Comparison of ENCODE assay signal across 20 mouse cellular contexts in genomic region chr1:24870685-24871417, GRCm38 (mm10).
DNase-seq lines count a peak whose midpoint lies in the region; ATAC-seq and TF ChIP-seq lines count a peak whose summit lies in the region.
"Had no signal": no experiment of that assay in that cellular context is flagged by ENCODE, and none has a peak within 500 bp of the region (broad histone marks: within the 10 kb centered on the region; RNA-seq: fewer than 3 reads in every experiment).

No protein-coding gene starts in this region.

- no peak overlapping the region for H3K4me3 ChIP-seq in hindbrain, postnatal 0 days (ENCODE audit: low read length)
- H3K4me3 ChIP-seq in hindbrain, embryonic 11.5 days (ENCODE audit: low read depth, low read length): no peak overlapping the region
- no peak overlapping the region for H3K4me3 ChIP-seq in neural tube, embryonic 13.5 days
- H3K4me3 ChIP-seq in neural tube, embryonic 14.5 days (ENCODE audit: low read depth, low read length): no peak overlapping the region
- H3K4me3 ChIP-seq: embryonic facial prominence, embryonic 12.5 days; forebrain, embryonic 12.5 days; gastrocnemius, adult 2 months; heart, embryonic 12.5 days; hindbrain, embryonic 10.5 days had no signal

- peak; percentile 32 for DNase-seq in cerebellum, adult 8-10 months
- DNase-seq in cerebellum, postnatal 36 days: no peak
- DNase-seq in hindbrain, postnatal 0 days (ENCODE audit: low spot score): no peak
- no peak for DNase-seq in hindbrain, embryonic 11.5 days (ENCODE audit: low spot score)
- no peak for DNase-seq in neural tube, embryonic 10.5 days (ENCODE audit: extremely low spot score, low spot score)
- DNase-seq: adrenal gland, adult 8-10 months; adrenal gland, postnatal 36 days; embryo, embryonic 11 days; gastrocnemius, adult 2 months; gastrocnemius, postnatal 25 days had no signal

- no peak for TF ChIP-seq CTCF in hindbrain, postnatal 0 days (IDR thresholded peaks at IDR 0.05; ENCODE audit: low read depth)

- no peaks in the 10 kb centered on the region for H3K36me3 ChIP-seq in hindbrain, postnatal 0 days (ENCODE audit: insufficient read depth, low read length)
- H3K36me3 ChIP-seq in hindbrain, embryonic 11.5 days (ENCODE audit: control insufficient read depth, insufficient read depth, low read length): no peaks in the 10 kb centered on the region
- H3K36me3 ChIP-seq in neural tube, embryonic 13.5 days: no peaks in the 10 kb centered on the region
- no peaks in the 10 kb centered on the region for H3K36me3 ChIP-seq in neural tube, embryonic 14.5 days (ENCODE audit: control insufficient read depth, insufficient read depth, low read length)
- H3K36me3 ChIP-seq: embryonic facial prominence, embryonic 12.5 days; forebrain, embryonic 12.5 days; heart, embryonic 12.5 days; hindbrain, embryonic 10.5 days; hindbrain, embryonic 15.5 days had no signal

- no peaks in the 10 kb centered on the region for H3K27me3 ChIP-seq in hindbrain, postnatal 0 days (ENCODE audit: insufficient read depth, low read length)
- H3K27me3 ChIP-seq in hindbrain, embryonic 11.5 days (ENCODE audit: control insufficient read depth, insufficient read depth, low read length): no peaks in the 10 kb centered on the region
- H3K27me3 ChIP-seq in neural tube, embryonic 13.5 days: no peaks in the 10 kb centered on the region
- no peaks in the 10 kb centered on the region for H3K27me3 ChIP-seq in neural tube, embryonic 14.5 days (ENCODE audit: control insufficient read depth, insufficient read depth, low read length)
- H3K27me3 ChIP-seq: CH12.LX; embryonic facial prominence, embryonic 12.5 days; forebrain, embryonic 12.5 days; heart, embryonic 12.5 days; hindbrain, embryonic 15.5 days had no signal

- no peaks in the 10 kb centered on the region for H3K9me3 ChIP-seq in hindbrain, postnatal 0 days (ENCODE audit: low read length)
- no peaks in the 10 kb centered on the region for H3K9me3 ChIP-seq in hindbrain, embryonic 11.5 days (ENCODE audit: control insufficient read depth, low read length)
- H3K9me3 ChIP-seq in neural tube, embryonic 13.5 days: no peaks in the 10 kb centered on the region
- no peaks in the 10 kb centered on the region for H3K9me3 ChIP-seq in neural tube, embryonic 14.5 days (ENCODE audit: control insufficient read depth, low read length)
- H3K9me3 ChIP-seq: embryonic facial prominence, embryonic 12.5 days; forebrain, embryonic 12.5 days; heart, embryonic 12.5 days; hindbrain, embryonic 10.5 days; hindbrain, embryonic 15.5 days had no signal

- no peak overlapping the region for H3K9ac ChIP-seq in hindbrain, postnatal 0 days (replicated peaks; ENCODE audit: low read length)
- no peak overlapping the region for H3K9ac ChIP-seq in hindbrain, embryonic 11.5 days (ENCODE audit: low read depth, low read length)
- no peak overlapping the region for H3K9ac ChIP-seq in neural tube, embryonic 13.5 days
- no peak overlapping the region for H3K9ac ChIP-seq in neural tube, embryonic 14.5 days (replicated peaks; ENCODE audit: low read depth, low read length)
- H3K9ac ChIP-seq: embryonic facial prominence, embryonic 12.5 days; forebrain, embryonic 12.5 days; heart, embryonic 12.5 days had no signal

- 61% methylated on average over 7 of the region's 7 CpGs for WGBS in hindbrain, postnatal 0 days
- WGBS in hindbrain, embryonic 11.5 days: 86% methylated on average over 7 of the region's 7 CpGs
- 62% methylated on average over 7 of the region's 7 CpGs for WGBS in neural tube, embryonic 13.5 days
- 63% methylated on average over 7 of the region's 7 CpGs for WGBS in neural tube, embryonic 14.5 days

- 0 out of 2 replicates have a peak, but pooled peaks have one; percentile 12 for ATAC-seq in hindbrain, postnatal 0 days
- ATAC-seq in hindbrain, embryonic 11.5 days (ENCODE audit: low FRiP score): no peak
- ATAC-seq in neural tube, embryonic 13.5 days (ENCODE audit: low read depth): peak; percentile 65; the same call in 1 of the 2 replicates
- peak; percentile 54; the same call in 1 of the 2 replicates for ATAC-seq in neural tube, embryonic 14.5 days (ENCODE audit: low read depth)
- ATAC-seq: inflammation-experienced regulatory T-cells, adult 6 months; intestine, postnatal 0 days had no signal

- no peak overlapping the region for H3K27ac ChIP-seq in hindbrain, postnatal 0 days
- H3K27ac ChIP-seq in hindbrain, embryonic 11.5 days (ENCODE audit: low read depth, low read length): no peak overlapping the region
- H3K27ac ChIP-seq in neural tube, embryonic 13.5 days (replicated peaks): no peak overlapping the region
- no peak overlapping the region for H3K27ac ChIP-seq in neural tube, embryonic 14.5 days (ENCODE audit: low read depth, low read length)
- H3K27ac ChIP-seq: embryonic facial prominence, embryonic 12.5 days; forebrain, embryonic 12.5 days; gastrocnemius, adult 2 months; hindbrain, embryonic 10.5 days had no signal

- H3K4me2 ChIP-seq in hindbrain, postnatal 0 days (ENCODE audit: low read depth, low read length): no peak overlapping the region
- H3K4me2 ChIP-seq in hindbrain, embryonic 11.5 days (replicated peaks; ENCODE audit: low read depth, low read length): no peak overlapping the region
- H3K4me2 ChIP-seq in neural tube, embryonic 13.5 days: no peak overlapping the region
- no peak overlapping the region for H3K4me2 ChIP-seq in neural tube, embryonic 14.5 days (ENCODE audit: low read depth, low read length)
- H3K4me2 ChIP-seq: embryonic facial prominence, embryonic 12.5 days; forebrain, embryonic 12.5 days; heart, embryonic 12.5 days had no signal

- H3K4me1 ChIP-seq in hindbrain, postnatal 0 days (ENCODE audit: insufficient read depth, low read length): no peaks in the 10 kb centered on the region
- H3K4me1 ChIP-seq in hindbrain, embryonic 11.5 days (replicated peaks; ENCODE audit: control insufficient read depth, insufficient read depth, low read length): no peaks in the 10 kb centered on the region
- peaks cover 6% of the 10 kb centered on the region; the same call in 1 of the 2 replicates for H3K4me1 ChIP-seq in neural tube, embryonic 13.5 days (replicated peaks)
- no peaks in the 10 kb centered on the region for H3K4me1 ChIP-seq in neural tube, embryonic 14.5 days (ENCODE audit: control insufficient read depth, insufficient read depth, low read length)
- H3K4me1 ChIP-seq: embryonic facial prominence, embryonic 12.5 days; forebrain, embryonic 12.5 days; heart, embryonic 12.5 days; hindbrain, embryonic 10.5 days; hindbrain, embryonic 15.5 days had no signal
